Mouse (Mus musculus) lung, postnatal 0 days (tissue): Measurements from ENCODE around the gene Xdh. TPM values are rescaled to one million over a fixed set of nuclear protein-coding genes. Genes with fewer than 3 reads are reported as not detected.

Experiments used
- ATAC-seq: fragments of 200-750 bp; cut with Nextera tagmentation; 2 replicates; pipeline ENCODE4 v1.8.0; 2017; ENCODE audit warnings: moderate library complexity
- DNase-seq: peaks from one replicate; pipeline ENCODE4 v3.0.0-alpha.2; 2016; ENCODE audit warnings: low spot score
- H3K27ac ChIP-seq: fragments of 300-500 bp; sonication (generic); 2 replicates; pipeline ENCODE4 v1.5.1; 2014; ENCODE audit warnings: antibody characterized with exemption, mild to moderate bottlenecking, low read length, mixed read lengths
- H3K27me3 ChIP-seq: fragments of 300-500 bp; sonication (generic); replicated peaks from 2 replicates; pipeline ENCODE4 v1.6.1; 2014; ENCODE audit warnings: low read length, mixed read lengths; ENCODE audit not compliant: insufficient read depth
- H3K36me3 ChIP-seq: fragments of 300-500 bp; sonication (generic); 2 replicates; pipeline ENCODE4 v1.6.1; 2014; ENCODE audit warnings: low read length, mixed read lengths; ENCODE audit not compliant: insufficient read depth
- H3K4me1 ChIP-seq: fragments of 300-500 bp; sonication (generic); 2 replicates; pipeline ENCODE4 v1.6.1; 2014; ENCODE audit warnings: antibody characterized with exemption, low read depth, low read length, mixed read lengths; ENCODE audit not compliant: insufficient read depth
- H3K4me2 ChIP-seq: fragments of 300-500 bp; sonication (generic); replicated peaks from 2 replicates; pipeline ENCODE4 v1.6.1; 2014; ENCODE audit warnings: low read depth, mild to moderate bottlenecking, low read length, moderate library complexity, mixed read lengths
- H3K4me3 ChIP-seq: fragments of 300-500 bp; sonication (generic); 2 replicates; pipeline ENCODE4 v1.5.1; 2014; ENCODE audit warnings: low read depth, low read length
- H3K9ac ChIP-seq: fragments of 300-500 bp; sonication (generic); replicated peaks from 2 replicates; pipeline ENCODE4 v1.6.1; 2014; ENCODE audit warnings: low read depth, mild to moderate bottlenecking
- H3K9me3 ChIP-seq: fragments of 300-500 bp; sonication (generic); 2 replicates; pipeline ENCODE4 v1.6.1; 2016; ENCODE audit warnings: low read length, mixed read lengths
- CTCF ChIP-seq: IDR thresholded peaks from 2 replicates; pipeline ENCODE4 v1.5.1; 2016; ENCODE audit warnings: antibody characterized with exemption, mild to moderate bottlenecking
- EP300 ChIP-seq: IDR thresholded peaks from 2 replicates; pipeline ENCODE4 v1.6.1; 2016; ENCODE audit warnings: antibody characterized with exemption, mild to moderate bottlenecking, control low read depth
- WGBS: fragments of 180-500 bp; shearing (Covaris S2); extraction: QIAGEN DNeasy Blood & Tissue Kit; methylation state at CpG from one replicate; pipeline ENCODE4 v1.1.7; 2014; 5-methylcytosine and 5-hydroxymethylcytosine counted together
- polyA plus RNA-seq: library from polyadenylated mRNA; unstranded; fragments of >200 nt; fragmentation: Nextera tagmentation; extraction: Ambion mirVana; gene quantifications from 2 replicates; pipeline ENCODE4 v1.2.1, GENCODE M21; 2015

The Xdh gene
- polyA plus RNA-seq, 1 experiment from 2014 or later: 34.0 TPM

- Histone ChIP-seq H3K9me3 (no peaks in the 10 kb centered on the region), H3K4me1 (no peaks in the 10 kb centered on the region), H3K36me3 (no peaks in the 10 kb centered on the region), H3K27me3 (no peaks in the 10 kb centered on the region), H3K9ac (no peak overlapping the region), H3K27ac (no peak overlapping the region), H3K4me3 (no peak overlapping the region), H3K4me2 (no peak overlapping the region)
- ATAC-seq (no peak), DNase-seq (no peak)
- TF ChIP-seq EP300 (no peak), CTCF (no peak)
- WGBS: 79% methylated on average over 1 of the region's 1 CpGs
These were observed 32.9 kb upstream of the Xdh start for GRCm38 (mm10) chr17:73982871-73983270.

GRCm38 (mm10) chr17:73976066-73976465 is 26.1 kb upstream of the Xdh start:
- Histone ChIP-seq H3K36me3 (no peaks in the 10 kb centered on the region), H3K4me2 (no peak overlapping the region), H3K9ac (no peak overlapping the region), H3K27me3 (no peaks in the 10 kb centered on the region), H3K4me1 (peaks cover 2% of the 10 kb centered on the region; the same call in 1 of the 2 replicates), H3K27ac (no peak overlapping the region), H3K4me3 (no peak overlapping the region), H3K9me3 (no peaks in the 10 kb centered on the region)
- DNase-seq (peak; percentile 63), ATAC-seq (peak; percentile 33; the same call in 1 of the 2 replicates)
- TF ChIP-seq CTCF (no peak), EP300 (peak; percentile 80)

- no peak for TF ChIP-seq EP300
- Histone ChIP-seq H3K4me2 (no peak overlapping the region), H3K4me3 (no peak overlapping the region), H3K36me3 (no peaks in the 10 kb centered on the region), H3K27me3 (no peaks in the 10 kb centered on the region), H3K27ac (no peak overlapping the region), H3K9me3 (no peaks in the 10 kb centered on the region), H3K9ac (no peak overlapping the region), H3K4me1 (peaks cover 6% of the 10 kb centered on the region; the same call in 1 of the 2 replicates)
- ATAC-seq (no peak), DNase-seq (no peak)
- WGBS: 84% methylated on average over 11 of the region's 11 CpGs
These were observed 22.7 kb upstream of the Xdh start for GRCm38 (mm10) chr17:73972648-73973047.

- no peaks in the 10 kb centered on the region for H3K27me3 ChIP-seq
- no peak for DNase-seq
- H3K9ac ChIP-seq: no peak overlapping the region
- 69% methylated on average over 4 of the region's 4 CpGs for WGBS
- H3K4me3 ChIP-seq: no peak overlapping the region
- H3K27ac ChIP-seq: peak overlapping the region; percentile 71; the same call in 1 of the 2 replicates
- ATAC-seq: no peak
- no peaks in the 10 kb centered on the region for H3K9me3 ChIP-seq
- H3K4me1 ChIP-seq: peaks cover 6% of the 10 kb centered on the region; the same call in 1 of the 2 replicates
- no peak overlapping the region for H3K4me2 ChIP-seq
- TF ChIP-seq CTCF (no peak), EP300 (no peak)
- H3K36me3 ChIP-seq: no peaks in the 10 kb centered on the region
These were observed 21.3 kb upstream of the Xdh start for GRCm38 (mm10) chr17:73971291-73971690.

GRCm38 (mm10) chr17:73970361-73971027 is 20.5 kb upstream of the Xdh start:
- peaks cover 6% of the 10 kb centered on the region; the same call in 1 of the 2 replicates for H3K4me1 ChIP-seq
- no peaks in the 10 kb centered on the region for H3K36me3 ChIP-seq
- H3K4me3 ChIP-seq: no peak overlapping the region
- ATAC-seq: peak; percentile 94
- H3K9me3 ChIP-seq: no peaks in the 10 kb centered on the region
- TF ChIP-seq EP300 (peak; percentile 94), CTCF (peak; percentile 55)
- no peak overlapping the region for H3K4me2 ChIP-seq
- 23% methylated on average over 3 of the region's 3 CpGs for WGBS
- DNase-seq: peak; percentile 94
- peak overlapping the region; percentile 71 for H3K27ac ChIP-seq
- no peaks in the 10 kb centered on the region for H3K27me3 ChIP-seq
- no peak overlapping the region for H3K9ac ChIP-seq

- DNase-seq (peak; percentile 81), ATAC-seq (peak; percentile 56)
- H3K4me2 ChIP-seq: no peak overlapping the region
- no peak overlapping the region for H3K4me3 ChIP-seq
- no peak overlapping the region for H3K27ac ChIP-seq
- peaks cover 11% of the 10 kb centered on the region; the same call in 1 of the 2 replicates for H3K4me1 ChIP-seq
- H3K36me3 ChIP-seq: no peaks in the 10 kb centered on the region
- H3K9ac ChIP-seq: no peak overlapping the region
- H3K27me3 ChIP-seq: no peaks in the 10 kb centered on the region
- TF ChIP-seq CTCF: no peak
- peak; percentile 82 for TF ChIP-seq EP300
- H3K9me3 ChIP-seq: no peaks in the 10 kb centered on the region
- WGBS: 53% methylated on average over 9 of the region's 9 CpGs
These were observed 14.9 kb upstream of the Xdh start for GRCm38 (mm10) chr17:73964856-73965255.
